Mouse (Mus musculus) intestine, postnatal 0 days (tissue): ENCODE data around the gene St3gal3. TPM values are rescaled to one million over a fixed set of nuclear protein-coding genes. Genes with fewer than 3 reads are reported as not detected.

Experiments
- ATAC-seq: fragments of 200-750 bp; cut with Nextera tagmentation; 2 replicates; pipeline ENCODE4 v1.8.0; 2017; ENCODE audit warnings: mild to moderate bottlenecking, moderate TSS enrichment, moderate library complexity
- H3K27ac ChIP-seq: fragments of 300-500 bp; sonication (generic); 2 replicates; pipeline ENCODE4 v1.5.1; 2014; ENCODE audit warnings: mild to moderate bottlenecking, low read depth, low read length, moderate library complexity
- H3K27me3 ChIP-seq: fragments of 300-500 bp; sonication (generic); replicated peaks from 2 replicates; pipeline ENCODE4 v1.6.1; 2014; ENCODE audit warnings: low read length, mixed read lengths; ENCODE audit not compliant: control insufficient read depth, insufficient read depth
- H3K36me3 ChIP-seq: fragments of 300-500 bp; sonication (generic); 2 replicates; pipeline ENCODE4 v1.6.1; 2014; ENCODE audit warnings: mild to moderate bottlenecking, moderate library complexity; ENCODE audit not compliant: control insufficient read depth, insufficient read depth
- H3K4me1 ChIP-seq: fragments of 300-500 bp; sonication (generic); replicated peaks from 2 replicates; pipeline ENCODE4 v1.6.1; 2014; ENCODE audit warnings: antibody characterized with exemption, low read length, mixed read lengths; ENCODE audit not compliant: control insufficient read depth, insufficient read depth
- H3K4me2 ChIP-seq: fragments of 300-500 bp; sonication (generic); replicated peaks from 2 replicates; pipeline ENCODE4 v1.6.1; 2014; ENCODE audit warnings: low read depth, mild to moderate bottlenecking, moderate library complexity
- H3K4me3 ChIP-seq: fragments of 300-500 bp; sonication (generic); 2 replicates; pipeline ENCODE4 v1.5.1; 2014; ENCODE audit warnings: low read depth, low read length
- H3K9ac ChIP-seq: fragments of 300-500 bp; sonication (generic); 2 replicates; pipeline ENCODE4 v1.6.1; 2014; ENCODE audit warnings: mild to moderate bottlenecking, low read depth, low read length
- H3K9me3 ChIP-seq: fragments of 300-500 bp; sonication (generic); 2 replicates; pipeline ENCODE4 v1.6.1; 2016; ENCODE audit warnings: mixed run types; ENCODE audit not compliant: control insufficient read depth
- CTCF ChIP-seq: sonication (generic); IDR thresholded peaks from 2 replicates; pipeline ENCODE4 v1.5.1; 2016; ENCODE audit warnings: low read depth, mild to moderate bottlenecking, control low read depth, antibody characterized with exemption, moderate library complexity
- WGBS: fragments of 180-500 bp; shearing (Covaris S2); extraction: QIAGEN DNeasy Blood & Tissue Kit; methylation state at CpG from one replicate; pipeline ENCODE4 v1.1.7; 2014; 5-methylcytosine and 5-hydroxymethylcytosine counted together
- polyA plus RNA-seq: library from polyadenylated mRNA; unstranded; fragments of >200 nt; fragmentation: Nextera tagmentation; extraction: Ambion mirVana; gene quantifications from 2 replicates; pipeline ENCODE4 v1.2.1, GENCODE M21; 2015

St3gal3 gene
- polyA plus RNA-seq, 1 experiment from 2014 or later: 15.6 TPM

- Histone ChIP-seq H3K9ac (no peak overlapping the region), H3K36me3 (peaks cover 96% of the 10 kb centered on the region), H3K9me3 (no peaks in the 10 kb centered on the region), H3K4me3 (no peak overlapping the region), H3K4me2 (no peak overlapping the region), H3K27me3 (no peaks in the 10 kb centered on the region), H3K4me1 (no peaks in the 10 kb centered on the region), H3K27ac (no peak overlapping the region)
- no peak for ATAC-seq
- peak; percentile 48 for TF ChIP-seq CTCF
- 92% methylated on average over 9 of the region's 9 CpGs for WGBS
These were observed 36.3 kb upstream of the St3gal3 start for GRCm38 (mm10) chr4:118171006-118171405.

- ATAC-seq: no peak
- TF ChIP-seq CTCF: no peak
- H3K9ac ChIP-seq: no peak overlapping the region
- whole genome bisulfite sequencing: 95% methylated on average over 12 of the region's 12 CpGs
- no peaks in the 10 kb centered on the region for H3K27me3 ChIP-seq
- H3K4me2 ChIP-seq: no peak overlapping the region
- H3K9me3 ChIP-seq: no peaks in the 10 kb centered on the region
- H3K4me3 ChIP-seq: no peak overlapping the region
- H3K36me3 ChIP-seq: peaks cover 91% of the 10 kb centered on the region
- no peak overlapping the region for H3K27ac ChIP-seq
- no peaks in the 10 kb centered on the region for H3K4me1 ChIP-seq
These were observed 27.4 kb upstream of the St3gal3 start for GRCm38 (mm10) chr4:118162123-118162522.

GRCm38 (mm10) chr4:118157666-118158065 lies 23.0 kb upstream of the St3gal3 start:
- Histone ChIP-seq H3K27me3 (no peaks in the 10 kb centered on the region), H3K9me3 (no peaks in the 10 kb centered on the region), H3K9ac (no peak overlapping the region), H3K4me2 (no peak overlapping the region), H3K4me1 (no peaks in the 10 kb centered on the region), H3K4me3 (no peak overlapping the region), H3K27ac (no peak overlapping the region), H3K36me3 (peaks cover 93% of the 10 kb centered on the region)
- no peak for ATAC-seq
- 98% methylated on average over 3 of the region's 3 CpGs for WGBS
- TF ChIP-seq CTCF: no peak

GRCm38 (mm10) chr4:118156559-118156958 lies 21.8 kb upstream of the St3gal3 start:
- WGBS: 90% methylated on average over 15 of the region's 15 CpGs
- Histone ChIP-seq H3K27ac (no peak overlapping the region), H3K9me3 (no peaks in the 10 kb centered on the region), H3K9ac (no peak overlapping the region), H3K27me3 (no peaks in the 10 kb centered on the region), H3K4me1 (no peaks in the 10 kb centered on the region), H3K4me3 (no peak overlapping the region), H3K4me2 (no peak overlapping the region), H3K36me3 (peaks cover 92% of the 10 kb centered on the region)
- ATAC-seq: no peak
- no peak for TF ChIP-seq CTCF

GRCm38 (mm10) chr4:118154889-118155288 lies 20.2 kb upstream of the St3gal3 start:
- WGBS: 93% methylated on average over 5 of the region's 5 CpGs
- no peak overlapping the region for H3K4me3 ChIP-seq

GRCm38 (mm10) chr4:118152020-118152785 lies 17.5 kb upstream of the St3gal3 start:
- 93% methylated on average over 17 of the region's 17 CpGs for WGBS
- no peak overlapping the region for H3K4me2 ChIP-seq
- TF ChIP-seq CTCF: no peak
- no peaks in the 10 kb centered on the region for H3K27me3 ChIP-seq
- ATAC-seq: no peak
- no peak overlapping the region for H3K9ac ChIP-seq
- H3K4me1 ChIP-seq: no peaks in the 10 kb centered on the region
- H3K9me3 ChIP-seq: no peaks in the 10 kb centered on the region
- 0 out of 2 replicates have a peak overlapping the region, but pooled peaks have one; percentile 41 for H3K27ac ChIP-seq
- H3K36me3 ChIP-seq: peaks cover 87% of the 10 kb centered on the region
- no peak overlapping the region for H3K4me3 ChIP-seq

More at GRCm38 (mm10) chr4:118154889-118155288, 20.2 kb upstream of the St3gal3 start:
- Histone ChIP-seq H3K4me2 (no peak overlapping the region), H3K27me3 (no peaks in the 10 kb centered on the region), H3K36me3 (peaks cover 86% of the 10 kb centered on the region), H3K4me1 (no peaks in the 10 kb centered on the region), H3K27ac (no peak overlapping the region), H3K9ac (no peak overlapping the region), H3K9me3 (no peaks in the 10 kb centered on the region)
- ATAC-seq: no peak
- TF ChIP-seq CTCF: no peak
